Mouse (Mus musculus) granulocyte monocyte progenitor cell, adult 5-6 weeks (primary cell): Measurements from ENCODE around the gene Edn1. TPM values are rescaled to one million over a fixed set of nuclear protein-coding genes. Genes with fewer than 3 reads are reported as not detected.

Experiments used
- ATAC-seq: replicated peaks from 2 replicates; pipeline ENCODE4 v1.8.0; 2016; ENCODE audit warnings: mild to moderate bottlenecking, moderate TSS enrichment, inconsistent platforms; ENCODE audit not compliant: poor library complexity, severe bottlenecking
- total RNA-seq, 2 experiments: library from RNA; stranded (forward) in 1 of 2; stranded (reverse) in 1 of 2; fragments of 200-712, 200-1000 nt in 1 of 2; fragments of >200 nt in 1 of 2; fragmentation: Nextera tagmentation in 1 of 2; gene quantifications; 2 replicates each; pipeline ENCODE4 v1.2.3; 2014 to 2017

Edn1 gene
- total RNA-seq, 2 experiments from 2014 or later = not detected

- no peak for ATAC-seq
Observed at GRCm38 (mm10) chr13:42309804-42310203, 8.5 kb downstream of the Edn1 start.

DNA sequence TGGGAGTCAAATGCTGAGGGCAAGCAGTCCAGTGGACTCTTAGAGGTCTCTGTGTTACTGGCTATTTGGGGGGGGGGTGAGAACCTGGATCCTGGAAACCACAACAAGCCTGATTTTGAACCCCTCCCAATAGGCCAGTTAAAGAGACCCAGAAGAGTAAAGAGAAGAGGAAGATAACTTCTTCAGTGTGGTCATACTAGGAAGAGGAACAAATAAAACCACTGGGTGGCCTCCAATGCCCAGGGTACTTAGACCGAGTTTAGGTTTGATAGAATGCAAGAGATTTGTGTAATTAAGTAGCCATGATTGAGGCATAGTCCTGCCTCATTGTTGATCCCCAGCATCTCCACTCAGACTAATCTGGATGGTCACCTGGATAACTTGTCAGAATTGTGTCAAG is 14.4 kb downstream of the Edn1 start:
- peak; percentile 56; the same call in 1 of the 2 replicates for ATAC-seq

- ATAC-seq = no peak
Observed at GRCm38 (mm10) chr13:42317808-42318207, 16.5 kb downstream of the Edn1 start.

DNA sequence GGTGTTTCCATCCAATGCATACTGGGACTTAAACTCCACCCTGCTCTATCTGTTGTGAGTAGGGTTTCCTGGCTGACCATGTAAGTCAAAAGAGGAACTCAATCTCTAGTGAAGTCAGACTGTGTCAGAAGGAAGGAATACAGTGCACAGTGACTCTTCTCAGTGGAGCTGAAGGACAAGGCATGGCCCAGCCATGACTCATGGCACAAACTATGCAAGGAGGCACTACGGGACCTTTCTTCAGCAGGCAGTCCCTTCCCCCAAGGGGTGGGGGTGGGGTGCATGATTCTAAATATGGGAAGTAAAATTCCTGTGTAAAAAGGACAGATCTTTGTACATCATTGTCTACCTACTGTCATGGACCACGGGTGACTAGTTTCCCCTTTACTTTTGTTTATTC is 27.3 kb downstream of the Edn1 start:
- ATAC-seq = peak; percentile 95

GRCm38 (mm10) chr13:42331104-42331503 is 29.8 kb downstream of the Edn1 start:
- peak; percentile 58 for ATAC-seq

GRCm38 (mm10) chr13:42334981-42335380 is 33.7 kb downstream of the Edn1 start:
- no peak for ATAC-seq

DNA sequence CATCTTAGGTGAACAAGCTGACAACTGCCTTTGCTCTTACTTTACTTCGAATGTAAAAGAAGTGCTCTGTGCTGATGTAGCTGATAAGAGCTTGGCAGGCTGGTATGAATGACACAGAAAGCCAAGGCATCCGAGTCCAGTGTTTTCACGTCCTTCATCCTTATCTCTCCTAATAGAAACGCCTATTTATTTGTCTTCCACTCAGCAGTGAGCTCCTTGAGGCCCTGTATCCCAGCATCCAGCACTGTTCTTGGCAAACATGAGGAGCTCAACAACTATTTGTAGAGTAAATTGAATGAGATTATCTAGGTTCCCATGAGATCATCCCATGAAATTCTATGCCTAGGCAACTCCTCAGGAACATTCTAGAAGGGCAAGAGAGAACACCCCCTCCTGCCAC is 35.1 kb downstream of the Edn1 start:
- ATAC-seq = no peak

- ATAC-seq = peak; percentile 87
Observed at GRCm38 (mm10) chr13:42337072-42337471, 35.8 kb downstream of the Edn1 start.

- ATAC-seq = no peak
Observed at GRCm38 (mm10) chr13:42339466-42339865, 38.2 kb downstream of the Edn1 start.

DNA sequence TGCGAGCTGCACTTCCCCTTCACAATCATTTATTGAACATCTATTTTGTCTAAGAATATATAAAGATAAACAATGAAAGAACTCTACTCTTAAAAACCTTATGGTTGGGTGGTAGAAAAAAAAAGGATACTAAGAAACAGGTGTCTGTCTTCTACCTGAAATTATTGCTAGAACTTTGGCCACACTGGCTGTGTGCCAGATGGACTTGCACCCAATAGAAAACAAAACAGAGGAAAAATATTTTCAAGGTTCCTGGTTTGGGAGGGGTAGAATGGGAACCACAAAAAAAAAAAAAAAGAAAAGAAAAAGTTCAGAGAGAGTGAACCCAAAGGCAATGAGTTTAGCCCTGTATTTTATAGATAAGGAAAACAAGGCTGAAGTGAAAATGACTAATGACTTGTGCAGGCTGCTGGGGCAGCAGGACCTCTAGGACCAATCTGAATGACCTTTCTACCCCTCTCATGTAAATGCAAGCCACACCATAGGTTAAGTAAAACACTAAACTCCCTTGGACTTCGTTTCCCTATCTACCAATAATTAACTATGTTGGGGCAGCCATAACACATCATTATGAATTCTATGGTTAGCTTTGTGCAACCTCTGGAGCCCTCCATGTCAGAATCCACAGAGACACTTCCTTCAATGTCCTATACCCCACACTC is 40.7 kb downstream of the Edn1 start:
- no peak for ATAC-seq

DNA sequence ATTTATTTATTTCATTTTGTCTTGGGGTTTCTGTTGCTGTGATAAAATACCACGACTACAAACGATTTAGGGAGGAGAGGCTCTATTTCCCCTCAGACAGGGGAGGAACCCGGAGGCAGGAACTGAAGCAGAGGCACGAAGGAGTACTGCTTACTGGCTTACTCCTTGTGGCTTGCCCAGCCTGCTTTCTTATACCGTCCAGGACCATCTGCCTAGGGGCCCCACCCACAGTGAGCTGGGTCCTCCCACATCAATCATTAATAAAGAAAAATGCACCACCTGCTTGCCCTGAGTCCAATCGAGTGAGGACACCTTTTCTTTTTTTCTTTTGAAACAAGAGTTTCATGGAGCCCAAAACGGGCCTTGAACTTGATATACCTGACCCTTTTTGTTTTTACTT is 44.2 kb downstream of the Edn1 start:
- ATAC-seq = no peak

- ATAC-seq = no peak
Observed at GRCm38 (mm10) chr13:42346414-42346813, 45.1 kb downstream of the Edn1 start.

DNA sequence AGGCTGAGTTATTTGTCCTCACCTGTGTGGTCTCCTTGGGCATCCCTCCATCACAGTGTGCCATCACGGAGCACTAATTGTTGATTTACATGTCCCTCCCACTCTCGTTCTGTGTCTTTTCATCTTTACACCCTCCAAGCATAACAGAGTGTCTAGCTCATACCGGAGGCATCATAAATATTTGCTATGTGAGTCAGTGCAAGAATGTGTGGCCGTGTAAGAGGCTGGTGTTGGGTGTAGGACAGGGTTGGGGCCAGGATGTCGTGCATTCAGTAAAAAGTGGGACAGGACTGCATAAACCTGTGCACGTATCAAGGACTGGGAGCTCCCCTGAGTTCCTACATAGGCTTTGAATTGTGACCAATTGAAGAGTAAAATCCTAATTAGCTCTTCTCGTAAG is 50.4 kb downstream of the Edn1 start:
- no peak for ATAC-seq

Other genes with a start within 250 kb of the Edn1 start
- 40.4 and 52.8 TPM in 2 replicates for gene Hivep1, start 249.5 kb upstream of the Edn1 start, total RNA-seq (2014; fragmentation: Nextera tagmentation)
- 7.2 and 8.9 TPM in 2 replicates for gene Hivep1, start 249.5 kb upstream of the Edn1 start, total RNA-seq (2017)